Mouse (Mus musculus): ENCODE measurements around the gene Vmn1r19. TPM values are rescaled to one million over a fixed set of nuclear protein-coding genes. Genes with fewer than 3 reads are reported as not detected.

Gene Vmn1r19
- polyA plus RNA-seq, 1 experiment from 2014 or later, result not detected

Other genes with a start within 250 kb of the Vmn1r19 start
- not detected in 2 replicates for gene Vmn1r12, start 246.9 kb upstream of the Vmn1r19 start, polyA plus RNA-seq (2014; fragmentation: Nextera tagmentation; extraction: Ambion mirVana)
- not detected in 2 replicates for gene Vmn1r13, start 200.5 kb upstream of the Vmn1r19 start, polyA plus RNA-seq (2014; fragmentation: Nextera tagmentation; extraction: Ambion mirVana)
- gene Vmn1r14, start 172.1 kb upstream of the Vmn1r19 start, polyA plus RNA-seq (2014; fragmentation: Nextera tagmentation; extraction: Ambion mirVana), result not detected in 2 replicates
- gene Vmn1r15, start 145.8 kb upstream of the Vmn1r19 start, polyA plus RNA-seq (2014; fragmentation: Nextera tagmentation; extraction: Ambion mirVana), result not detected in 2 replicates
- gene Vmn1r16, start 74.3 kb upstream of the Vmn1r19 start, polyA plus RNA-seq (2014; fragmentation: Nextera tagmentation; extraction: Ambion mirVana), result not detected in 2 replicates
- gene Vmn1r17, start 40.1 kb upstream of the Vmn1r19 start, polyA plus RNA-seq (2014; fragmentation: Nextera tagmentation; extraction: Ambion mirVana), result not detected in 2 replicates
- not detected in 2 replicates for gene Vmn1r18, start 8.0 kb upstream of the Vmn1r19 start, polyA plus RNA-seq (2014; fragmentation: Nextera tagmentation; extraction: Ambion mirVana)
- not detected in 2 replicates for gene Vmn1r20, start 25.1 kb downstream of the Vmn1r19 start, polyA plus RNA-seq (2014; fragmentation: Nextera tagmentation; extraction: Ambion mirVana)
- gene Ppm1k, start 131.7 kb downstream of the Vmn1r19 start, polyA plus RNA-seq (2014; fragmentation: Nextera tagmentation; extraction: Ambion mirVana), result 6.2 and 6.7 TPM in 2 replicates
- 2.7 and 3.4 TPM in 2 replicates for gene Herc6, start 177.2 kb downstream of the Vmn1r19 start, polyA plus RNA-seq (2014; fragmentation: Nextera tagmentation; extraction: Ambion mirVana)